Comparison of ENCODE assay signal across 12 mouse cellular contexts in the genomic region with DNA sequence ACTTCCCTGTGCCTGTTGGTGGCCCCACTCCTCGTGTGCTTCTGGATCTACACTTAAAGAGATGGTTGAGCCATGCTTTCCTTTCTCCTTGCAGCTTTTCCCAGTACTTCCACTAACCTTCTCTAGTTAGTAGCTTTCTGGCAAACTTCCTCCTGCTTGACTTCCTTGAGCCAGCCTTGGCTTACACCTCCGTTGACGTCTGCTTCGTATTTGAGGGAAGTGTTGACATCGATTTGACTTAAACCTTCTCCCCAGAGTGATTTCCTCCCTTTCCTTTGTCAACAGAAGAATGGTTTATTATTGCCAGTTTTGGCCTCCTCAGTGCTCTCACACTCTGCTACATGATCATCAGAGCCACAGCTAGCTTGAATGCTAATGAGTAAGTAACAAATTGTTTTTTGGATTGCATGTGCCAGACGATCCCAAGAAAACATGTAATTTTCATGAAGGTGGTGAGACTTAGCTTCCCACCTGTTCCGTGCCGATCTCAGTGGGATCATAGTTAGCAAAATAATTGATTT. TPM values are rescaled to one million over a fixed set of nuclear protein-coding genes. Genes with fewer than 3 reads are reported as not detected.
DNase-seq lines count a peak whose midpoint lies in the region; ATAC-seq and TF ChIP-seq lines count a peak whose summit lies in the region.
"Had no signal": no experiment of that assay in that cellular context is flagged by ENCODE, and none has a peak within 500 bp of the region (broad histone marks: within the 10 kb centered on the region; RNA-seq: fewer than 3 reads in every experiment).

No protein-coding gene starts in this region.

- H3K9ac ChIP-seq in heart, embryonic 16.5 days (ENCODE audit: low read length), result no peak overlapping the region
- H3K9ac ChIP-seq: embryonic facial prominence, embryonic 12.5 days; liver, embryonic 14.5 days had no signal

- WGBS in kidney, adult 2 months, result 75% methylated on average over 8 of the region's 8 CpGs
- WGBS in heart, embryonic 16.5 days, result 64% methylated on average over 8 of the region's 8 CpGs

- H3K4me1 ChIP-seq in kidney, adult 2 months (ENCODE audit: control insufficient read depth, insufficient read depth, low read length), result no peaks in the 10 kb centered on the region
- peaks cover 11% of the 10 kb centered on the region for H3K4me1 ChIP-seq in heart, embryonic 16.5 days (ENCODE audit: control insufficient read depth, insufficient read depth, low read length)
- H3K4me1 ChIP-seq: embryonic facial prominence, embryonic 12.5 days had no signal

- H3K27ac ChIP-seq in kidney, adult 2 months (ENCODE audit: insufficient read depth, low read depth, low read length), result 0 out of 2 replicates have a peak overlapping the region, but pooled peaks have one; percentile 46
- peak overlapping the region; percentile 61 for H3K27ac ChIP-seq in heart, embryonic 16.5 days (ENCODE audit: low read length)
- H3K27ac ChIP-seq: embryonic facial prominence, embryonic 12.5 days; liver, embryonic 14.5 days had no signal

- H3K36me3 ChIP-seq in kidney, adult 2 months (ENCODE audit: control insufficient read depth, insufficient read depth, low read length), result no peaks in the 10 kb centered on the region; the same call in 1 of the 2 replicates
- peaks cover 3% of the 10 kb centered on the region; the same call in 1 of the 2 replicates for H3K36me3 ChIP-seq in heart, embryonic 16.5 days (ENCODE audit: control insufficient read depth, insufficient read depth)

- no peak for TF ChIP-seq POLR2A in kidney, adult 2 months (IDR thresholded peaks at IDR 0.05; ENCODE audit: low read depth, low read length)

- H3K27me3 ChIP-seq in kidney, adult 2 months (replicated peaks; ENCODE audit: control insufficient read depth, insufficient read depth, low read length), result no peaks in the 10 kb centered on the region
- no peaks in the 10 kb centered on the region for H3K27me3 ChIP-seq in heart, embryonic 16.5 days (ENCODE audit: control insufficient read depth, insufficient read depth, low read length)
- H3K27me3 ChIP-seq: embryonic facial prominence, embryonic 12.5 days had no signal

- peak; percentile 49 for ATAC-seq in heart, embryonic 16.5 days (replicated peaks; ENCODE audit: extremely low read depth, insufficient read depth, low FRiP score)

- no peak for TF ChIP-seq CTCF in kidney, adult 2 months (conservative IDR thresholded peaks at IDR 0.05; ENCODE audit: insufficient read depth, insufficient read length, low read depth, low read length)

- intact Hi-C loops in left cerebral cortex, postnatal 10 days (cut with DNase I), result no loop called here

- H3K9me3 ChIP-seq in heart, embryonic 16.5 days (replicated peaks; ENCODE audit: control insufficient read depth, low read length), result no peaks in the 10 kb centered on the region
- H3K9me3 ChIP-seq: embryonic facial prominence, embryonic 12.5 days had no signal

- H3K4me3 ChIP-seq in kidney, adult 2 months (ENCODE audit: insufficient read depth, low read depth, low read length), result no peak overlapping the region
- H3K4me3 ChIP-seq in heart, embryonic 16.5 days (ENCODE audit: low read length), result no peak overlapping the region
- H3K4me3 ChIP-seq: embryonic facial prominence, embryonic 12.5 days had no signal

- DNase-seq in adrenal gland, postnatal 10 days, result peak; percentile 23
- DNase-seq in adrenal gland, postnatal 25 days, result no peak
- DNase-seq in kidney, adult 2 months, result peak; percentile 29
- DNase-seq in kidney, postnatal 25 days, result no peak
- peak; percentile 18 for DNase-seq in NIH3T3 (ENCODE audit: low read depth)
- no peak for DNase-seq in left cerebral cortex, postnatal 10 days (ENCODE audit: extremely low spot score in 1 of 2, low spot score in 2 of 2)
- DNase-seq in left cerebral cortex, adult 11 months (ENCODE audit: low spot score), result no peak
- DNase-seq: cerebellum, adult 8-10 months; thymus, adult 2 months had no signal

- no peak overlapping the region for H3K4me2 ChIP-seq in heart, embryonic 16.5 days (ENCODE audit: low read depth, low read length)
- H3K4me2 ChIP-seq: embryonic facial prominence, embryonic 12.5 days had no signal

RNA-seq across cellular contexts. Expression of gene Tbc1d9b, which starts 32.2 kb away (rescaled TPM):
- total RNA-seq in adrenal gland, postnatal 10 days (2021), result 10 to 100 TPM; 65.2 to 76.3 TPM
- total RNA-seq in adrenal gland, postnatal 25 days (2021), result 117 and 129 TPM in 2 replicates
- 52.2 and 60.9 TPM in 2 replicates for polyA plus RNA-seq in kidney, adult 2 months (2012; rRNA removed)
- polyA plus RNA-seq in heart, embryonic 16.5 days (2015; fragmentation: Nextera tagmentation; extraction: Ambion mirVana), result 34.0 and 34.1 TPM in 2 replicates
- total RNA-seq in left cerebral cortex, postnatal 10 days (2021), result 10 to 100 TPM; 71.9 to 77.0 TPM

Comparison
In these comparisons a context has a peak if more than half of its experiments do, and no peak if none do; other contexts are left out.
1. DNase-seq: peak in adrenal gland, postnatal 10 days (single experiment), kidney, adult 2 months (single experiment) and NIH3T3 (single experiment); none in adrenal gland, postnatal 25 days (single experiment), kidney, postnatal 25 days (0 of 2), left cerebral cortex, postnatal 10 days (0 of 2) and left cerebral cortex, adult 11 months (single experiment).